Mouse (Mus musculus): ENCODE measurements around the gene Kit.

GRCm38 (mm10) chr5:75632846-75633640 lies 58.3 kb downstream of the Kit start:
- no peak for TF ChIP-seq ZNF384 (IDR thresholded peaks at IDR 0.05; ENCODE audit: low read depth, low read length)
- TF ChIP-seq MAFK (IDR thresholded peaks at IDR 0.05; ENCODE audit: insufficient read depth, low read depth, low read length), result no peak
- no peak for TF ChIP-seq CHD2 (IDR thresholded peaks at IDR 0.05; ENCODE audit: low read depth, low read length)
